Mouse (Mus musculus) kidney, adult 2 months (tissue): Measurements from ENCODE around the gene Ncbp3. TPM values are rescaled to one million over a fixed set of nuclear protein-coding genes. Genes with fewer than 3 reads are reported as not detected.
A peak's percentile ranks its signal among the peaks of the same experiment; 100 is the strongest.

ENCODE experiments used
- DNase-seq: peaks from one replicate; pipeline ENCODE4 v3.0.0; 2021
- H3K27ac ChIP-seq: fragments of 200-500 bp; 2 replicates; pipeline ENCODE4 v1.5.1; 2012; ENCODE audit warnings: low read depth, low read length, control low read depth, inconsistent platforms; ENCODE audit not compliant: insufficient read depth
- H3K27me3 ChIP-seq: fragments of 200-500 bp; replicated peaks from 2 replicates; pipeline ENCODE4 v1.6.1; 2012; ENCODE audit warnings: mild to moderate bottlenecking, moderate library complexity, low read length, inconsistent platforms; ENCODE audit not compliant: control insufficient read depth, insufficient read depth
- H3K36me3 ChIP-seq: fragments of 200-500 bp; 2 replicates; pipeline ENCODE4 v1.6.1; 2012; ENCODE audit warnings: mild to moderate bottlenecking, moderate library complexity, low read length, inconsistent platforms; ENCODE audit not compliant: control insufficient read depth, insufficient read depth
- H3K4me1 ChIP-seq: fragments of 200-500 bp; 2 replicates; pipeline ENCODE4 v1.6.1; 2011; ENCODE audit warnings: low read length; ENCODE audit not compliant: control insufficient read depth, insufficient read depth
- H3K4me3 ChIP-seq: fragments of 200-500 bp; 2 replicates; pipeline ENCODE4 v1.5.1; 2011; ENCODE audit warnings: mild to moderate bottlenecking, low read depth, low read length, control low read depth; ENCODE audit not compliant: insufficient read depth
- CTCF ChIP-seq: fragments of 200-500 bp; conservative IDR thresholded peaks from 2 replicates; pipeline ENCODE4 v1.5.1; 2011; ENCODE audit warnings: low read depth, mild to moderate bottlenecking, control low read depth, low read length, moderate library complexity, mixed read lengths; ENCODE audit not compliant: insufficient read depth, insufficient read length
- POLR2A ChIP-seq: fragments of 200-500 bp; IDR thresholded peaks from one replicate; pipeline ENCODE4 v1.6.1; 2011; ENCODE audit warnings: low read depth, low read length, control low read depth
- WGBS: fragments of 180-500 bp; shearing (Covaris S2); methylation state at CpG from one replicate; pipeline ENCODE4 v1.1.7; 2018; 5-methylcytosine and 5-hydroxymethylcytosine counted together
- polyA plus RNA-seq: library from polyadenylated mRNA; depleted of rRNA; stranded (reverse); fragments of >200 nt; gene quantifications from 2 replicates; pipeline ENCODE4 v1.2.3, GENCODE M21; 2012

Gene Ncbp3
- polyA plus RNA-seq, 1 experiment = 2.9 TPM

DNA sequence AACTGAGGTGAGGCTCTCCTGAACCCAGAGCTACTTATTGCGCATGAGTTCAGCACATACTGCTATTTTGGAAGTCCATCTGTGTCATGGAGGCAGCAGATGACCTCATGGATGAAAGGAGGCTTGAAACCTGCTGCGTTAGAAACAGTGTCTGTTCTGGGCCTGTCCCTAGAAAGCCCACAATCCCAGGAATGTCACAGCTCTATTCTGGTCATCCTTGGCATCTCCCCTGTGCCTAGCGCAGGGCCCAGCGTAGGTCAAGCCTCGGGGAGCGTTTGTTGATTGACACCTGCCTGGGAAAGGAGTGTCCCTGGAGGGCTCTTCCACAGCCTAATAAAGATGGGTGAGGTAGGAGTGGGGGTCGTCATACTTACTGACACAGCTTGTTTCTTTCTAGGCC is 11.5 kb upstream of the Ncbp3 start:
- WGBS = 87% methylated on average over 7 of the region's 7 CpGs
- no peak for TF ChIP-seq CTCF
- H3K4me3 ChIP-seq = no peak overlapping the region
- H3K4me1 ChIP-seq = no peaks in the 10 kb centered on the region
- no peaks in the 10 kb centered on the region for H3K36me3 ChIP-seq
- no peak for DNase-seq
- H3K27me3 ChIP-seq = no peaks in the 10 kb centered on the region
- H3K27ac ChIP-seq = no peak overlapping the region

DNA sequence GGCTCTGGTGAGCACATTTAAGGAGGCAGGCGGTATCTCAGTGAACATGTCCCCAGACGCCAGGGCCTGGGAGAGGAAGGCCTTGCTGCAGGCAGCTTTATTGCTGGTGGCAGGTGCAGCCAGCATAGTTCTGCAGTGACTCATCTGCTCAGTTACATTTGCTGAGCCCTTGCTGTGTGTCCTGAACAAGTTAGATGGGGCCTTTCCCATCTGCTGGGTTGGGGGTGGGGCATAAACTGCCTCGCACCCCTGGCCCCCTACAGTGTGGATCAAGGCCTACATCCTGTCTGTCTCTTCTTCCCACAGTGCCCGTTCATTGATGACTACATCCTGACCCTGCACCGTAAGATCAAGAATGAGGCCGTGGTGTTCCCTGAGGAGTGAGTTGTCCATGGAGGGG is 10.7 kb upstream of the Ncbp3 start:
- 53% methylated on average over 6 of the region's 6 CpGs for WGBS
- TF ChIP-seq POLR2A (no peak), CTCF (no peak)
- Histone ChIP-seq H3K27me3 (no peaks in the 10 kb centered on the region), H3K4me1 (no peaks in the 10 kb centered on the region), H3K27ac (no peak overlapping the region), H3K4me3 (no peak overlapping the region), H3K36me3 (no peaks in the 10 kb centered on the region)
- DNase-seq = no peak

DNA sequence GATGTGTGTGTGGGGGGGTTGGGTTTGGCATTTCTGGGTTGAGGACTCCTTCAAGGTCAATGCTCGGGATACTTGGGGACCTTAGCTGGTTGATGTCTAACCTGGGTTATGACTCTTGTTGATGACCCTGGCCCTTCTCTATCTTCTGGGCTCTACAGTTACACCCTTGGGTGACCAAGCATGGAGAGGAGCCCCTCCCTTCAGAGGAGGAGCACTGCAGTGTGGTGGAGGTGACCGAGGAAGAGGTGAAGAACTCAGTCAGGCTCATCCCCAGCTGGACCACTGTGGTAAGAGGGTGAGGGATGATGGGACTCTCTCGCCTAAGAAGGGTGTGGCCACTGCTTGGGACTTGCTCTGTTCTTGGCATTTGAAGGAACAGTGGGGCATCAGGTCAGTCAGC is 9.9 kb upstream of the Ncbp3 start:
- DNase-seq = peak; percentile 49
- Histone ChIP-seq H3K36me3 (no peaks in the 10 kb centered on the region), H3K27me3 (no peaks in the 10 kb centered on the region), H3K4me3 (no peak overlapping the region), H3K4me1 (no peaks in the 10 kb centered on the region), H3K27ac (no peak overlapping the region)
- WGBS = 61% methylated on average over 3 of the region's 3 CpGs
- TF ChIP-seq POLR2A = no peak
- no peak for TF ChIP-seq CTCF

DNA sequence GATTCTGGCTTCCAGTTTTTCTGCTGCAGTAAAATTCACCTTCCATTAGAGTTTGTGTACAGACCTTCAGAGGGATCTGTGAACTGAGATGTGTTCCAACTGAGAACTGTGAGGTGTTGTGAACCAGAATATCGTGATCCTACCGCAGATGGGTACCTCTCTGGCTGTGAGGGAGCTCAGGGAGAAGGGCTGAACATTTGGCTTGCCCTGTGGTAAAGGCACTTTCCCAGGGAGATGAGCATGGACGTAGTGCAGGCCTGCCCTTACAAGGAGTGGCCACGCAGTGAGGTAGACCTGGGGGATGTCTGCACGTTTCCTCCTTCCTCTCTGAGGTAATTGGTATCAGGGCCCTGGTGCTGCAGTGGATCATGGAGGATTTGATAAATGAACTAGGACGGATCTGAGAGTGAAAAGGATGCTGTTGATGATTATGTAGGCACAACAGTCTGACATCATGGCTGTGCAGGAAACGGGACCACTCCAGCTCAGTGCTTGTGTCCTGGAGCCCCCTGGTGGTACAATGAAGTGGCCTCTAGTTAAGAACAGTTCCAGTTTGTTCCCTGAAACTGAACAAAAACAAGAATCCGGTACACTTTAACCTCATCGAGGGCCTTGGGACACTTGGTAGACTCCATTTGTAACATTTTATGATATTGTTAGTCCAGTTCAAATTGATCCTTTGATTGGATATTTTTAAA is 8.3 kb upstream of the Ncbp3 start:
- WGBS = 62% methylated on average over 9 of the region's 9 CpGs
- H3K27me3 ChIP-seq = no peaks in the 10 kb centered on the region
- no peaks in the 10 kb centered on the region for H3K36me3 ChIP-seq
- H3K4me1 ChIP-seq = no peaks in the 10 kb centered on the region
- H3K27ac ChIP-seq = no peak overlapping the region
- no peak overlapping the region for H3K4me3 ChIP-seq
- TF ChIP-seq CTCF (peak; percentile 72), POLR2A (no peak)
- DNase-seq = peak; percentile 69

DNA sequence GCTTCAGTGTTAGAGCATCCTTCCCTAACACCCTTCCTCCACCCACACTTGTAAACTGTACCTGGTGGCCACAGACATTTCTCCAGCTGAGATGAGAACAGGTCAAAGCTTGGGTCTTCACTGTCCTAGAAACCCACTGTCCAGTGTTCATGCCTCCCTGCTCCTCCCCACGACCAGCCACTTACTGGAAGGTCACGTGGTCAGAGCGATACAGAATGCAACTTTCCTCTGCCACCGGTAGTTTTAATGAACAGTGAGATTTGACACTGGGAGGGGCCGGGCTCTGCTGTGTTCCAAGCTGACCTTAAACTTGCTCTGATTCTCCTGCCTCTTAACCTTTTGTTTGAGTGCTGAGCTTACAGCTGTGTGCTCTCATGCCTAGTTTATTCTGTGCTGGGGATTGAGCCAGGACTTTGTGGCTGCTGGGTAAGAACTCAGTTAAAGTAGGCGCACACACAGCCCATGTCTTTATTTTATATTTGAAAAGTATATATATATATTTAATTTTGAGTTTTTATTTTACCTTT is 3.3 kb upstream of the Ncbp3 start:
- H3K4me1 ChIP-seq = peaks cover 7% of the 10 kb centered on the region; the same call in 1 of the 2 replicates
- no peaks in the 10 kb centered on the region for H3K36me3 ChIP-seq
- no peak for DNase-seq
- 31% methylated on average over 6 of the region's 6 CpGs for WGBS
- H3K27ac ChIP-seq = no peak overlapping the region
- H3K4me3 ChIP-seq = no peak overlapping the region
- no peaks in the 10 kb centered on the region for H3K27me3 ChIP-seq
- no peak for TF ChIP-seq CTCF
- TF ChIP-seq POLR2A = no peak

DNA sequence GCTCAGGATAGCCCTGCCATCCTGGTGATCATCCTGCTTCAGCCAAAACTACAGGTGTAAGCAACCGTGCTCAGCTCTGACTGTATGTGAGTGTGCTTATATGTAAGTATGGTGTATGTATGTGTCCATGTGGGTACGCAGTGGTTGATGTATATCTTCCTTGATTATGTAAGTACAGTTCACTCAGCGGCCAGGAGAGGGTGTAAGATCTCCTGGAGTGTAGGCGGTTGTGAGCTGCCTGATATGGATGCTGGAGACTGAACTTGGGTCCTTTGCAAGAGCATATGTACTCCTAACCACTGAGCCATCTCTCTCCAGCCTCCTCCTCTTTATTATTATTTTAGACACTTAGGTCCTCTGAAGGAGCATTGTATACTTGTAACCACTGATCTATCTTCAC is 2.8 kb upstream of the Ncbp3 start:
- Histone ChIP-seq H3K4me3 (no peak overlapping the region), H3K27ac (no peak overlapping the region), H3K27me3 (no peaks in the 10 kb centered on the region), H3K36me3 (no peaks in the 10 kb centered on the region), H3K4me1 (peaks cover 7% of the 10 kb centered on the region; the same call in 1 of the 2 replicates)
- DNase-seq = no peak
- WGBS = 73% methylated on average over 4 of the region's 4 CpGs
- TF ChIP-seq CTCF (no peak), POLR2A (no peak)

DNA sequence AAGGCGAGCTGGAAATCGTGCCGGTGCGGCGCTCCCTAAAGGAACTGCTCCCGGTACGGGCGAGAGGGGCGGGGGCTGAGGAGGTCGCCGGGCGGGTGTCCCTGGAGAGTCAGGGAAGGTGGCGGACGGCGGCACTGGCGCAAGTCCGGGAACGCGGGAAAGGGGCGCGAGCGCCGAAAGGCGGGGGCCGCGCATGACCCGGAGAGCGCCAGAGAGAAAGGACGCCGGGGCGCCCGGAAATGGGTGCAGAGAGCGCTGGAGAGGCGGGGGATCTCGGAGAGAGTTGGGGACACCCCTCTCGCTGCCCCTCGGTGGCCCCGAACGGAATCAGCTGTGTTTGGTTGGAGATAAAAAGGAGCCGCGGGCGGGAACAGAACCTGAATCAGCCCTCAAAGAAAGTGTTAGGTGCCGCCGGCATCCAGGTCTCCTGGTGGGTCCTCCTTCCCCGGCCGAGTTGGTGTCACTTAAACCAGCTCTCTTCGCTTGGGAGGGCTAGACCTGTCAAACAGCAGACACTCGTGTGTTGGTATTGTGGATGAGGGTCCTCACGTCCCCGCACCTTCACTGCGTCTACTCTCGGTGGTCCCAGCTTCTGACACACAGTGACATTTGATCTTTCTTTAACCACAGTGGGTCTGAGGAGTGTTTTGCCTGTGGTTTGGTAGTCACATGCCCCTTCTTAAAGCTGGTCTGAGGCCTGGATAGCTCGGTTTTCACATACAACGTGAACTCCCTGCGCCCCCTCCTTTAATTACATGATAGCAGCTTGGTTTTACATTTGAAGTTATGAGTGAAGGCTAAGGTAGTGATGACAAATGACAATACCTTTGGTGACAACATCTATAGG is 670 bp downstream of the Ncbp3 start:
- no peak for DNase-seq
- 2% methylated on average over 55 of the region's 55 CpGs for WGBS
- Histone ChIP-seq H3K4me1 (peaks cover 7% of the 10 kb centered on the region; the same call in 1 of the 2 replicates), H3K27me3 (no peaks in the 10 kb centered on the region), H3K36me3 (no peaks in the 10 kb centered on the region), H3K4me3 (peak overlapping the region; percentile 70), H3K27ac (peak overlapping the region; percentile 82)
- no peak for TF ChIP-seq CTCF
- no peak for TF ChIP-seq POLR2A
